Mouse (Mus musculus): ENCODE data around the gene Klrb1f. TPM values are rescaled to one million over a fixed set of nuclear protein-coding genes. Genes with fewer than 3 reads are reported as not detected.

Klrb1f gene
- polyA plus RNA-seq, 1 experiment: not detected

DNA sequence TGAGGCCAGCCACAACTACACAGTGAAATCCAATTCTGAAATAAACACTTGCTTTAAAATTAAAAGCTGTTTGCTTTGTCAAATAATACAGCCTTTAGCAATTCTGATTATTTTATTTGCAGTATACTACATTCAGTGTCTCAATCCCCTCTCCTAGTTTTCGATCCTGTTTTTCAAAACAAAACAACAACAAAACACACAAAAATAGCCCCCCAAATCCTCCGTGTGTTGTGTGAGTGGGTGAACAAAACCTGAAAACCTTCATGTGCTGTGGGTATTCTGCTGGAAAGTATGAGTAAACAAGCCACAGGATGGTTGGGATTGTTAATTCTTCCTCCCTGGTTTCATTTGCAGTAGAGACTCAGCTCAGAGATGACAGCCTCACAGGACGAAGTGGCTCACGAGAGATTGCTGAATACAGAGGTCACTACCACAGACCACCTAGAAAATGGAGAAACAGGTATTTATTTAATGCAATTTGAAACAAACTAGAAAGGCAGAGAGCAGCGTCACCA is 31.9 kb upstream of the Klrb1f start:
- no peak for TF ChIP-seq MYOD1 (IDR thresholded peaks at IDR 0.05; ENCODE audit: control insufficient read depth in 1 of 3, insufficient read length in 2 of 3, low read depth in 2 of 3)
- no peak overlapping the region for H3K4me3 ChIP-seq
- H3K79me2 ChIP-seq (ENCODE audit: control insufficient read depth, insufficient read depth): no peaks in the 10 kb centered on the region
- H3K27me3 ChIP-seq (ENCODE audit: control insufficient read depth, insufficient read depth, insufficient read length): no peaks in the 10 kb centered on the region
- H3K36me3 ChIP-seq (ENCODE audit: control insufficient read depth, insufficient read depth): no peaks in the 10 kb centered on the region
- H3ac ChIP-seq (ENCODE audit: control insufficient read depth, insufficient read length): no peak overlapping the region
- H3K4me2 ChIP-seq (ENCODE audit: low read depth): no peak overlapping the region

DNA sequence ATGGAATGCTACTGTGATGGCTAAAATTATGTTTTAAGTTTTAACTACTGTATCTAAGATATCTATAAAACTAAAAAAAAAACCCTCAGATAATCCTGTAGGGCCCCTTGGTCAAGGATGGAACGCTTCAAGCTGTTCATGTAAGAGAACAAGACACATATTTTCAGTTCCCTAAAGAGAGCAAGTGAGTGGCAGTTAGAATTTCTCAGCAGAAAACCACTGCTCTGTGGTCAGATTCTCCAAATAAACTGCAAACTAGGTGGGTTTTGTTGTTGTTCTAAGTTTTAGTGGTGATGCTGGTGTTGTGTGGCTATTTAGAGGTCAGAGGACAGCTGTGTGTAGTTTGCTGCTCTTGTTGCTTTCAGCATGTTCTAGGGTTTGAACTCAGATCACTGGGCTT is 31.3 kb upstream of the Klrb1f start:
- Histone ChIP-seq H3K4me3 (no peak overlapping the region), H3K4me2 (ENCODE audit: low read depth) (no peak overlapping the region), H3K36me3 (ENCODE audit: control insufficient read depth, insufficient read depth) (no peaks in the 10 kb centered on the region), H3K79me2 (ENCODE audit: control insufficient read depth, insufficient read depth) (no peaks in the 10 kb centered on the region), H3ac (ENCODE audit: control insufficient read depth, insufficient read length) (no peak overlapping the region), H3K27me3 (ENCODE audit: control insufficient read depth, insufficient read depth, insufficient read length) (no peaks in the 10 kb centered on the region)
- TF ChIP-seq E2F4 (IDR thresholded peaks at IDR 0.05; ENCODE audit: insufficient read depth) (no peak), SRF (IDR thresholded peaks at IDR 0.05; ENCODE audit: control insufficient read depth, insufficient read length, low read depth) (no peak), USF1 (IDR thresholded peaks at IDR 0.05; ENCODE audit: low read depth) (no peak), POLR2AphosphoS2 (IDR thresholded peaks at IDR 0.05; ENCODE audit: insufficient read length, low read depth) (no peak), MYOD1 (IDR thresholded peaks at IDR 0.05; ENCODE audit: control insufficient read depth in 1 of 3, insufficient read length in 2 of 3, low read depth in 2 of 3) (no peak), CEBPB (IDR thresholded peaks at IDR 0.05; ENCODE audit: insufficient read depth, poor library complexity, severe bottlenecking) (no peak), MAX (IDR thresholded peaks at IDR 0.05; ENCODE audit: low read depth) (no peak)

- Histone ChIP-seq H3K27me3 (ENCODE audit: control insufficient read depth, insufficient read depth, insufficient read length) (no peaks in the 10 kb centered on the region), H3K4me3 (no peak overlapping the region), H3K4me2 (ENCODE audit: low read depth) (no peak overlapping the region), H3K79me2 (ENCODE audit: control insufficient read depth, insufficient read depth) (no peaks in the 10 kb centered on the region), H3K36me3 (ENCODE audit: control insufficient read depth, insufficient read depth) (no peaks in the 10 kb centered on the region), H3ac (ENCODE audit: control insufficient read depth, insufficient read length) (no peak overlapping the region)
- TF ChIP-seq REST (IDR thresholded peaks at IDR 0.05; ENCODE audit: insufficient read depth, insufficient read length) (no peak), MYOG (IDR thresholded peaks at IDR 0.05; ENCODE audit: control insufficient read depth in 1 of 3, insufficient read depth in 1 of 3, insufficient read length in 2 of 3, low read depth in 2 of 3) (no peak)
Observed at GRCm38 (mm10) chr6:129027451-129028248, 18.1 kb upstream of the Klrb1f start.

- Histone ChIP-seq H3K4me2 (ENCODE audit: low read depth) (no peak overlapping the region), H3K36me3 (ENCODE audit: control insufficient read depth, insufficient read depth) (no peaks in the 10 kb centered on the region), H3K4me3 (no peak overlapping the region), H3ac (ENCODE audit: control insufficient read depth, insufficient read length) (no peak overlapping the region), H3K27me3 (ENCODE audit: control insufficient read depth, insufficient read depth, insufficient read length) (no peaks in the 10 kb centered on the region), H3K79me2 (ENCODE audit: control insufficient read depth, insufficient read depth) (no peaks in the 10 kb centered on the region)
- TF ChIP-seq MYOD1 (IDR thresholded peaks at IDR 0.05; ENCODE audit: control insufficient read depth in 1 of 3, insufficient read length in 2 of 3, low read depth in 2 of 3) (no peak), CEBPB (IDR thresholded peaks at IDR 0.05; ENCODE audit: insufficient read depth, poor library complexity, severe bottlenecking) (no peak), MYOG (IDR thresholded peaks at IDR 0.05; ENCODE audit: control insufficient read depth in 1 of 3, insufficient read depth in 1 of 3, insufficient read length in 2 of 3, low read depth in 2 of 3) (no peak), E2F4 (IDR thresholded peaks at IDR 0.05; ENCODE audit: insufficient read depth) (no peak), USF1 (IDR thresholded peaks at IDR 0.05; ENCODE audit: low read depth) (no peak), MAX (IDR thresholded peaks at IDR 0.05; ENCODE audit: low read depth) (no peak), TCF12 (IDR thresholded peaks at IDR 0.05; ENCODE audit: insufficient read depth, poor library complexity, severe bottlenecking) (no peak), POLR2AphosphoS2 (IDR thresholded peaks at IDR 0.05; ENCODE audit: insufficient read length, low read depth) (no peak), TCF3 (IDR thresholded peaks at IDR 0.05; ENCODE audit: insufficient read length, low read depth) (no peak), POLR2A (IDR thresholded peaks at IDR 0.05; ENCODE audit: insufficient read length, low read depth) (no peak), REST (IDR thresholded peaks at IDR 0.05; ENCODE audit: insufficient read depth, insufficient read length) (no peak), SRF (IDR thresholded peaks at IDR 0.05; ENCODE audit: control insufficient read depth, insufficient read length, low read depth) (no peak)
Observed at GRCm38 (mm10) chr6:129030175-129030824, 15.4 kb upstream of the Klrb1f start.

- no peaks in the 10 kb centered on the region for H3K27me3 ChIP-seq (ENCODE audit: control insufficient read depth, insufficient read depth, insufficient read length)
- no peak overlapping the region for H3K4me3 ChIP-seq
- no peak overlapping the region for H3K4me2 ChIP-seq (ENCODE audit: low read depth)
- TF ChIP-seq REST (IDR thresholded peaks at IDR 0.05; ENCODE audit: insufficient read depth, insufficient read length): no peak
- no peak for TF ChIP-seq E2F4 (IDR thresholded peaks at IDR 0.05; ENCODE audit: insufficient read depth)
- TF ChIP-seq MYOD1 (IDR thresholded peaks at IDR 0.05; ENCODE audit: control insufficient read depth in 1 of 3, insufficient read length in 2 of 3, low read depth in 2 of 3): no peak
- no peak for TF ChIP-seq USF1 (IDR thresholded peaks at IDR 0.05; ENCODE audit: low read depth)
- no peak for TF ChIP-seq POLR2A (IDR thresholded peaks at IDR 0.05; ENCODE audit: insufficient read length, low read depth)
- no peak for TF ChIP-seq TCF3 (IDR thresholded peaks at IDR 0.05; ENCODE audit: insufficient read length, low read depth)
- no peak for TF ChIP-seq CEBPB (IDR thresholded peaks at IDR 0.05; ENCODE audit: insufficient read depth, poor library complexity, severe bottlenecking)
- no peak for TF ChIP-seq MYOG (IDR thresholded peaks at IDR 0.05; ENCODE audit: control insufficient read depth in 1 of 3, insufficient read depth in 1 of 3, insufficient read length in 2 of 3, low read depth in 2 of 3)
- no peak for TF ChIP-seq MAX (IDR thresholded peaks at IDR 0.05; ENCODE audit: low read depth)
- TF ChIP-seq POLR2AphosphoS2 (IDR thresholded peaks at IDR 0.05; ENCODE audit: insufficient read length, low read depth): no peak
- TF ChIP-seq SRF (IDR thresholded peaks at IDR 0.05; ENCODE audit: control insufficient read depth, insufficient read length, low read depth): no peak
- TF ChIP-seq TCF12 (IDR thresholded peaks at IDR 0.05; ENCODE audit: insufficient read depth, poor library complexity, severe bottlenecking): no peak
- no peaks in the 10 kb centered on the region for H3K36me3 ChIP-seq (ENCODE audit: control insufficient read depth, insufficient read depth)
- H3ac ChIP-seq (ENCODE audit: control insufficient read depth, insufficient read length): no peak overlapping the region
- H3K79me2 ChIP-seq (ENCODE audit: control insufficient read depth, insufficient read depth): no peaks in the 10 kb centered on the region
Observed at GRCm38 (mm10) chr6:129030964-129031363, 14.7 kb upstream of the Klrb1f start.

Measured in myocyte (in vitro differentiated cells).